Mouse (Mus musculus): ENCODE data around the gene Tsku. TPM values are rescaled to one million over a fixed set of nuclear protein-coding genes. Genes with fewer than 3 reads are reported as not detected.

Gene Tsku
- polyA plus RNA-seq, 1 experiment: 9.6 TPM

- Histone ChIP-seq H3ac (ENCODE audit: control insufficient read depth, insufficient read length, low read depth) (no peak overlapping the region), H3K79me2 (ENCODE audit: control insufficient read depth, insufficient read depth) (peaks cover 70% of the 10 kb centered on the region), H3K27me3 (ENCODE audit: control insufficient read depth, insufficient read depth, insufficient read length) (no peaks in the 10 kb centered on the region), H3K36me3 (ENCODE audit: control insufficient read depth, insufficient read depth) (peaks cover 18% of the 10 kb centered on the region), H3K4me3 (ENCODE audit: insufficient read depth, poor library complexity, severe bottlenecking) (no peak overlapping the region), H3K79me3 (ENCODE audit: low read depth) (peaks cover 39% of the 10 kb centered on the region)
- no peak for TF ChIP-seq MAX (IDR thresholded peaks at IDR 0.05)
- TF ChIP-seq USF1 (IDR thresholded peaks at IDR 0.05; ENCODE audit: low read depth): no peak
- TF ChIP-seq MYOG (IDR thresholded peaks at IDR 0.05; ENCODE audit: control insufficient read depth, extremely low read depth, insufficient read length): no peak
- TF ChIP-seq CTCF (IDR thresholded peaks at IDR 0.05; ENCODE audit: control insufficient read depth, insufficient read depth, insufficient read length): no peak
- TF ChIP-seq FOSL1 (IDR thresholded peaks at IDR 0.05; ENCODE audit: insufficient read depth, low read length, poor library complexity, severe bottlenecking): no peak
- TF ChIP-seq MYOD1 (IDR thresholded peaks at IDR 0.05; ENCODE audit: control insufficient read depth, insufficient read length, low read depth): no peak
Measured at GRCm38 (mm10) chr7:98357324-98357723, 3.8 kb downstream of the Tsku start.

- Histone ChIP-seq H3K4me3 (ENCODE audit: insufficient read depth, poor library complexity, severe bottlenecking) (no peak overlapping the region), H3K27me3 (ENCODE audit: control insufficient read depth, insufficient read depth, insufficient read length) (no peaks in the 10 kb centered on the region), H3K79me3 (ENCODE audit: low read depth) (peaks cover 39% of the 10 kb centered on the region), H3K79me2 (ENCODE audit: control insufficient read depth, insufficient read depth) (peaks cover 60% of the 10 kb centered on the region), H3ac (ENCODE audit: control insufficient read depth, insufficient read length, low read depth) (no peak overlapping the region), H3K36me3 (ENCODE audit: control insufficient read depth, insufficient read depth) (peaks cover 24% of the 10 kb centered on the region)
- TF ChIP-seq FOSL1 (IDR thresholded peaks at IDR 0.05; ENCODE audit: insufficient read depth, low read length, poor library complexity, severe bottlenecking): no peak
Measured at GRCm38 (mm10) chr7:98354921-98355310, 6.2 kb downstream of the Tsku start.

- Histone ChIP-seq H3K36me3 (ENCODE audit: control insufficient read depth, insufficient read depth) (peaks cover 23% of the 10 kb centered on the region), H3K79me3 (ENCODE audit: low read depth) (peaks cover 36% of the 10 kb centered on the region), H3K4me3 (ENCODE audit: insufficient read depth, poor library complexity, severe bottlenecking) (no peak overlapping the region), H3K27me3 (ENCODE audit: control insufficient read depth, insufficient read depth, insufficient read length) (no peaks in the 10 kb centered on the region), H3K79me2 (ENCODE audit: control insufficient read depth, insufficient read depth) (peaks cover 54% of the 10 kb centered on the region), H3ac (ENCODE audit: control insufficient read depth, insufficient read length, low read depth) (no peak overlapping the region)
- TF ChIP-seq MAX (IDR thresholded peaks at IDR 0.05) (no peak), MYOD1 (IDR thresholded peaks at IDR 0.05; ENCODE audit: control insufficient read depth, insufficient read length, low read depth) (no peak), CEBPB (IDR thresholded peaks at IDR 0.05; ENCODE audit: low read depth) (no peak), USF1 (IDR thresholded peaks at IDR 0.05; ENCODE audit: low read depth) (no peak), FOSL1 (IDR thresholded peaks at IDR 0.05; ENCODE audit: insufficient read depth, low read length, poor library complexity, severe bottlenecking) (no peak), CTCF (IDR thresholded peaks at IDR 0.05; ENCODE audit: control insufficient read depth, insufficient read depth, insufficient read length) (no peak), MYOG (IDR thresholded peaks at IDR 0.05; ENCODE audit: control insufficient read depth, extremely low read depth, insufficient read length) (no peak)
Measured at GRCm38 (mm10) chr7:98354160-98354920, 6.8 kb downstream of the Tsku start.

- H3ac ChIP-seq (ENCODE audit: control insufficient read depth, insufficient read length, low read depth): no peak overlapping the region
- H3K79me3 ChIP-seq (ENCODE audit: low read depth): peaks cover 29% of the 10 kb centered on the region
- peaks cover 47% of the 10 kb centered on the region for H3K79me2 ChIP-seq (ENCODE audit: control insufficient read depth, insufficient read depth)
- H3K36me3 ChIP-seq (ENCODE audit: control insufficient read depth, insufficient read depth): peaks cover 17% of the 10 kb centered on the region
- H3K4me3 ChIP-seq (ENCODE audit: insufficient read depth, poor library complexity, severe bottlenecking): no peak overlapping the region
- no peaks in the 10 kb centered on the region for H3K27me3 ChIP-seq (ENCODE audit: control insufficient read depth, insufficient read depth, insufficient read length)
- TF ChIP-seq MYOD1 (IDR thresholded peaks at IDR 0.05; ENCODE audit: control insufficient read depth, insufficient read length, low read depth): no peak
- no peak for TF ChIP-seq CEBPB (IDR thresholded peaks at IDR 0.05; ENCODE audit: low read depth)
- no peak for TF ChIP-seq MYOG (IDR thresholded peaks at IDR 0.05; ENCODE audit: control insufficient read depth, extremely low read depth, insufficient read length)
- TF ChIP-seq MAX (IDR thresholded peaks at IDR 0.05): no peak
- TF ChIP-seq USF1 (IDR thresholded peaks at IDR 0.05; ENCODE audit: low read depth): no peak
- no peak for TF ChIP-seq FOSL1 (IDR thresholded peaks at IDR 0.05; ENCODE audit: insufficient read depth, low read length, poor library complexity, severe bottlenecking)
- TF ChIP-seq CTCF (IDR thresholded peaks at IDR 0.05; ENCODE audit: control insufficient read depth, insufficient read depth, insufficient read length): no peak
Measured at GRCm38 (mm10) chr7:98353616-98354015, 7.5 kb downstream of the Tsku start.

GRCm38 (mm10) chr7:98351523-98351922 lies 9.6 kb downstream of the Tsku start:
- Histone ChIP-seq H3K27me3 (ENCODE audit: control insufficient read depth, insufficient read depth, insufficient read length) (no peaks in the 10 kb centered on the region), H3K36me3 (ENCODE audit: control insufficient read depth, insufficient read depth) (peaks cover 11% of the 10 kb centered on the region), H3ac (ENCODE audit: control insufficient read depth, insufficient read length, low read depth) (no peak overlapping the region), H3K79me3 (ENCODE audit: low read depth) (peaks cover 11% of the 10 kb centered on the region), H3K4me3 (ENCODE audit: insufficient read depth, poor library complexity, severe bottlenecking) (no peak overlapping the region), H3K79me2 (ENCODE audit: control insufficient read depth, insufficient read depth) (peaks cover 26% of the 10 kb centered on the region)
- TF ChIP-seq MYOG (IDR thresholded peaks at IDR 0.05; ENCODE audit: control insufficient read depth, extremely low read depth, insufficient read length) (no peak), USF1 (IDR thresholded peaks at IDR 0.05; ENCODE audit: low read depth) (no peak), FOSL1 (IDR thresholded peaks at IDR 0.05; ENCODE audit: insufficient read depth, low read length, poor library complexity, severe bottlenecking) (no peak), MYOD1 (IDR thresholded peaks at IDR 0.05; ENCODE audit: control insufficient read depth, insufficient read length, low read depth) (no peak), CEBPB (IDR thresholded peaks at IDR 0.05; ENCODE audit: low read depth) (no peak), CTCF (IDR thresholded peaks at IDR 0.05; ENCODE audit: control insufficient read depth, insufficient read depth, insufficient read length) (no peak), MAX (IDR thresholded peaks at IDR 0.05) (no peak)

GRCm38 (mm10) chr7:98349821-98350220 lies 11.3 kb downstream of the Tsku start:
- no peak overlapping the region for H3ac ChIP-seq (ENCODE audit: control insufficient read depth, insufficient read length, low read depth)
- no peaks in the 10 kb centered on the region for H3K27me3 ChIP-seq (ENCODE audit: control insufficient read depth, insufficient read depth, insufficient read length)
- no peak overlapping the region for H3K4me3 ChIP-seq (ENCODE audit: insufficient read depth, poor library complexity, severe bottlenecking)
- no peak for TF ChIP-seq FOSL1 (IDR thresholded peaks at IDR 0.05; ENCODE audit: insufficient read depth, low read length, poor library complexity, severe bottlenecking)
- TF ChIP-seq MYOG (IDR thresholded peaks at IDR 0.05; ENCODE audit: control insufficient read depth, extremely low read depth, insufficient read length): no peak
- TF ChIP-seq MAX (IDR thresholded peaks at IDR 0.05): no peak
- TF ChIP-seq CTCF (IDR thresholded peaks at IDR 0.05; ENCODE audit: control insufficient read depth, insufficient read depth, insufficient read length): no peak
- TF ChIP-seq MYOD1 (IDR thresholded peaks at IDR 0.05; ENCODE audit: control insufficient read depth, insufficient read length, low read depth): no peak
- peaks cover 9% of the 10 kb centered on the region for H3K79me2 ChIP-seq (ENCODE audit: control insufficient read depth, insufficient read depth)
- H3K79me3 ChIP-seq (ENCODE audit: low read depth): peaks cover 2% of the 10 kb centered on the region
- peaks cover 11% of the 10 kb centered on the region for H3K36me3 ChIP-seq (ENCODE audit: control insufficient read depth, insufficient read depth)

Data from C2C12 (cell line).